Mouse (Mus musculus) forelimb bud, embryonic 11.5 days (tissue): ENCODE data around the gene Mobp.
"Not testable (repeated sequence)": the region's sequence is repeated elsewhere in the genome, so short reads cannot be mapped to it uniquely, and the experiment has no call there.

Source experiments
- DNase-seq: peaks from one replicate; pipeline ENCODE4 v3.0.0-alpha.2; 2012; ENCODE audit warnings: low read depth, low spot score

The Mobp gene

DNA sequence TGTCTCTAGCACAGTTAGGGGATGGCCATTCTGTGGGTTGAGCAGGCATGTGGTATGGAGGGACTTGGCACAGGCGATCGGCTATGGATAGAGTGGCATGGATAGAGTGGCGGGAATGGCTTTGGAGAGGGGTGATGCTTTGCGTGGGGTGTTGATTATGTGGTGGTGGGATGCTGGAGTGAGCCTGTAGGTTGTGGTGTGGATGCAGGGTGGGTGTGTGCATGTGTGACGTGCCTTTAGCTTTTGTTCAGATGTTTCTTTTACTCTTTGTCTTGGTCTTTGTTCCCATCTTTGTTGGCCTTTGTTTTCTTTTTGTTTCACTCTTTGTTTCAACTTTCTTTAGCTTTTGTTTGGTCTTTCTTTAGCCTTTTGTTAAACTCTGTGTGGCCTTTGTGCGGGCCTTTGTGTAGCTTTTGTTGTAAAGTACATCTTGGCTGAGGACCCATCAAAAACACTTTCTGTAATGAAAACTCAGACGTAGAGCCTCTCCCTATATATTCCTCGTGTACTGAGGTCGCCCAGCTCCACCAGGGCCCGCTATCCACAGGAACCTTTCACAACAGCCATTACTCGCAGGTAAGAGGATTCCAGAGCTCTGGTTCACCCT is at the start of gene Mobp:
TSS of gene Mobp (plus strand) at position 486 of the 607 bp plus-strand sequence.
- no peak for DNase-seq

DNA sequence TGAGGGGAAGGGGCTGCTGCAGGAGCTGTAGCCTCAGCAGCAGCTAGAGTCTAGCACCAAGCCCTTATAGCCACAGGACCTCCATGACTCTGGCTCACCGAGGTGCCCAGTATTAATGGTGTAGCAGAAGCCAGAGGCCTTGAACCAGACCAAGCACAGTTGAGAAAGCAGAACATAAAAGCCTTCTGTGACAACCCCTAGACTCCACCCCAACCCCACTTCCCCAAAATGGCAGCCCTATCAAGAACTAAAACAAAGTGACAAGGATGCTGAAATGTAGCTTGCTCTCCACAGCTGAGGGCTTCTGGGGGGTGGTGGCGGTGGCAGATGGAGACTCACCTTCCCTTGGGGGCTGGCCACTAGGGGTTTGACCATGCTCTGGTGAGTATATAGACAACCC is 48.3 kb upstream of the Mobp start:
- no peak for DNase-seq

DNA sequence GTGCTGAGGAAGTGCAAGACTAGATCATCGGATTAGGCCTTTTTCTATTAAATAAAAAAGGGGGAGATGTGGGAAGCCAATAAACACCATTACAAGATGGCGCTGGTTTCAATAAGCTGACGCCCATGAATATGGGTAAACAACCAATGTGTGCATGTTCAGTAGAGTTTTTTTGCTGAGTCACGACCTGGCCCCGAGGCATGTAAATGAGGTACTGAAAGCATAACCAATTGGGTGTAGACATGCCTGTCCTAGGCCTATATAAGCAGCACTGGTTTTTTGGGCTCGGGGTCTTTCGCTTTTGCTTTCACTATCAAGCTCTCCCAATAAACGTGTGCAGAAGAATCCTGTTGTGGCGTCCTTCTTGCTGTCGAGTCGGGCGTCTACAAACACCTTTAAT is 40.6 kb upstream of the Mobp start:
- DNase-seq = not testable (repeated sequence)

DNA sequence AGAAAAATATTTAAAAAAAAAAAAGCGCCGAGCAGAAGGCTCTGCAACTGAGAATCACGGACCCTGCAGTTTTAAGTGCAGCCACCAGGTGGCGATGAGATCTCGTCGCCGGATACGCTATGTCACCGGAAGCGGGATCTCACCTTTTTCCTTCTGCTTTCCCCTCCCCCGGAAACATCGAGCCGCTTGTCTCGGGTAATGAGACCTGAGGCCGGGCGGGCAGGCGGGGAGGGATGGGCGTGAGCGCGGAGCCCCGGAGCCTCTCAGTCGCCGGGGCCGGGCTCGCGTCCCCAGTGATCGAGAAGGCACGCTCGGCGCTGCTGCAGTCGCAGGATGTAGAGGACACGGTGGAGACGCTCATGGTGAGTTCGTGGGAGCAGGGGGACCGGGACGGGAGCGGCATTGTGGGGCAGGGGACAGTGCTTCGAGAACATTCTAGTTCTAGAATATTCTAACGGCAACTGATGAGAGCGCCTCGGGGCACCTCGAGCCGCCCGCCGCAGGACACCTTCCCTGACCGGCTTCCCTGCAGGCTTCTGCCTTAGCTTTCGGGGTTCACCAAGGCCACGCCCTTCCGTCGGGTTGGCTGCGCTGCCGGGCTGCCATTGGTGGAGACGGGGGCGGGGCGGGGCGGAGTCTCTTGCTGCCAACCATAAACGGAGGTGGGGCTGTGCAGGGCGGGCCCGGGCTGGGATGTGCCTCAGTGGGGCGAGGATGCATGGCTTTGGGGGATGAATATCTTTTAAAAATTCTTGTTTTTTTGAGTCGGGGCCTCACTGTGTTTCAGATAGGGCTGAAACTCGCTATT is 39.1 kb upstream of the Mobp start, which contains the start of gene Slc25a38:
TSS of gene Slc25a38 (plus strand) at position 164 of the 808 bp plus-strand sequence.
- peak; percentile 96 for DNase-seq

DNA sequence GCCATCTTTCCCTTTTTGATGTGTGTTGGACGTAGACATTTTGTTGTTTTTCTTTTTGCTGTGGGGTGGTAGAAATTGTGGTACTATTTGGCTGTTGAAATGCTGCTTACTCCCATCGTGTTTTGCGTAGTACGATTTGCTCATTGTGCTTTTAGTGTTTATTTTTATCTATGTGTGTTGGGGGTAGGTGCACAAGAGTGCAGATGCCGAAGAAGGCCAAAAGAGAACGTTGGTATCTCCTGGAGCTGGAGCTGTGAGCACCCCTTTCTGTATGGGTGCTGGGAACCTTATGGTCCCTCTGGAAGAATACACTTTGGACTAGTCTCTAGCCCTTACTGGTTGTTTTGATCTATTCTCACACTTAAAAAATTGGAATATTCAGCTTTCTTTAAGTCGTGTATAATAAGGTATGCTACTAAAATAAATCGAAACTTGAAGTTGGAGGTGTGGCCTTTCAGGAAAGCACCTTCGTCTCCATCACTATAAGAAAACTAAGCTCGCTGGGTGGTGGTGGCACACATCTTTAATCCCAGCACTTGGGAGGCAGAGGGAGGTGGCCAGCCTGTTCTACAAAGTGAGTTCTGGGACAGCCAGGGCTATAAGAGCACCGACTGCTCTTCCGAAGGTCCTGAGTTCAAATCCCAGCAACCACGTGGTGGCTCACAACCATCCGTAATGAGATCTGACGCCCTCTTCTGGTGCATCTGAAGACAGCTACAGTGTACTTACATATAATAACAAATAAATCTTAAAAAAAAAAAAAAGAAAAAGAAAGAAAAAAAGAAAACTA is 38.2 kb upstream of the Mobp start:
- DNase-seq = no peak

DNA sequence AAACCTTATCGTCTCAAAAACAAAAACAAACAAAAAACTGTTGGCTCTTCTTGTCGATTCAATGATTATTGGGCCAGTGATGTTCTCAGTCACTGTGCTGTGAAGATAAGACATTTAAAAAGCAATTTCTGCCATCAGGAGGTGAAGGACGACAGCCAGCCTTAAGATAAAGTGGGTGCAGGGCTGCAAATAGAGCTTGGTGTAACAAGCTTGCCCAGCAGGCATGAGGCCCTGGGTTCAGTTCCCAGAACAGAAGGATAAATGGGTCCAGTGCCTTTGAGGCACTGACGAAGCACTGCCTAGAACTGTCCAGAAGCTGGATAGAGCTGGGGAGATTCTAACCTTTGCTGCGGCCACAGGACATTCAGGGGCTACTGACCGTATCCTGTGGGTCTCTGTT is 37.0 kb upstream of the Mobp start:
- DNase-seq = no peak

DNA sequence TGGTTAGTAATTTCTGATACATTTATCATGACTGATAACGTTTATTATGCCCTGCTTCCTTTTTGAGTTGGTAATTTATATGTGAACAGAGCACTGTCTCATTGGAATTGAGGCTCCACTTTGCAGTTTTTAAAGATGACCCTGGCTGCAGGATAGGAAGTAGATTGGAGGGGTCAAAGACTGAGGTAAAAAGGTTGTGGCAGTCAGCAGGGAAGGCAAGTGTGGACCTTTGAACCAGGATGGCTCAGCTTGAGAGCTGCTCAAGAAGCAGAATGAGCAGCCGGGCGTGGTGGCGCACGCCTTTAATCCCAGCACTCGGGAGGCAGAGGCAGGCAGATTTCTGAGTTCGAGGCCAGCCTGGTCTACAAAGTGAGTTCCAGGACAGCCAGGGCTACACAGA is 36.1 kb upstream of the Mobp start:
- DNase-seq = no peak

DNA sequence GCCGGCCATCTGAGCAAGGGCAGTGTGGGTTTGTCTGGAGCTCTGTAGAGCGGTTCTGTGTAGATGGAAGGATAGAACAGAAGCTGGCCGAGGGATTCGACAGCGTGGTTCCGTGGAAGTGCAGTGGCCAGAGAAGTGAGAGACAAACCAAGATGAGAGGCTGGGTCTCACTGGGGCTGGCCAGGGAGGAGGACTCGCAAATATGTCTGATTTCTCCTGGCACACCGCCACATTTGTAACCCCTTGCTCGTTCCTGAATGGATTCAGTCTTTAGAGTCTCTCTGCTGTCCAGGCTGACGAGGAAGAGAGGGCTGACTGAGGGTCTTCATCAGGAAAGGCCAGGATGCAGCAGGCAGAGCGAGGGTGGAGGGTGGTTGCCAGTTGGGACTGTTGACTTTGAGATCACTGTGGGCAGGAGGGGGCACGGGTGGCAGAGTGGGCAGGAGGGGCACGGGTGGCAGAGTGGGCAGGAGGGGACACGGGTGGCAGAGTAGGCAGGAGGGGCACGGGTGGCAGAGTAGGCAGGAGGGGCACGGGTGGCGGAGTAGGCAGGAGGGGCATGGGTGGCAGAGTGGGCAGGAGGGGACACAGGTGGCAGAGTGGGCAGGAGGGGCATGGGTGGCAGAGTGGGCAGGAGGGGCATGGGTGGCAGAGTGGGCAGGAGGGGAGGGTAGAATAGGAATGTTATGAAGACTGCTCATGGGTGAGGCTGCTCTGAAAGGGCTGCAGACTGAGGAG is 35.3 kb upstream of the Mobp start:
- DNase-seq = no peak

DNA sequence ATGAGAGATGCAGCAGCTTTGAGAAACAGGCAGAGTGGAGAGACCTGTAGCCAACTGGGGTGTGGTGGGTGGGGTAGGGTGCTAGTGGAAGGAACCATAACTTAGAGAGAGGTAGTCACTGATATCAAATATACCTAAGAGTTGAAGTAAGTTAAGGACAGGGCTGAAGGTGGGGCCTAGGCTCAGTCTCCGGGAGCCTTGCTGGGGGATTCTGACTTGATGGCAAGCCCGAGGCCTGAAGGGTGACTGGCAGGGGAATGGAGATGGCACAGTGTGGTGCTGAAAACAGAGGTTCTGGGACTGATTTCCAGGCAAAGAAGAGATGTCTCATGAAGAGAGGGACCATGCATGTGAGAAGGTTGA is 34.7 kb upstream of the Mobp start:
- no peak for DNase-seq

DNA sequence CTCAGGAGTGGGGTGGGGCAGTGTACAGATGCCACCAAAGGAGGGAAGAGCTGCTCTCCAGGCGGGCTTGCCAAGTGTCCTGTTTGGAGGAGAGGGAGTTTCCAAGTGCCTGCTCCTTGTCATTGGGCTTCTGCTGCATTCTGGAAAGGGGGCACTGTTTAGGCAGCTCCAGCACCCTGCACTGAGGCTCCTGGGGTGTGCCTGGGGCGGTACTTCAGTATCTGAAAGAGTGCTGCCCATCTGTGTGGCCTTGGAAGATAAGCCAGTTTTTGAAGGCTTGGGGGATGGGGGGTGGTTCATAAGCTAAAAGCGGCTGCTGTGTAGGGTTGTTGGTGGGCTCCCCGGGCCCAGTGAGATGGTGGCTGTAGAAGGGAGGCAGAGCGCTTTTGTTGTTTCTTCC is 33.9 kb upstream of the Mobp start:
- DNase-seq = no peak

DNA sequence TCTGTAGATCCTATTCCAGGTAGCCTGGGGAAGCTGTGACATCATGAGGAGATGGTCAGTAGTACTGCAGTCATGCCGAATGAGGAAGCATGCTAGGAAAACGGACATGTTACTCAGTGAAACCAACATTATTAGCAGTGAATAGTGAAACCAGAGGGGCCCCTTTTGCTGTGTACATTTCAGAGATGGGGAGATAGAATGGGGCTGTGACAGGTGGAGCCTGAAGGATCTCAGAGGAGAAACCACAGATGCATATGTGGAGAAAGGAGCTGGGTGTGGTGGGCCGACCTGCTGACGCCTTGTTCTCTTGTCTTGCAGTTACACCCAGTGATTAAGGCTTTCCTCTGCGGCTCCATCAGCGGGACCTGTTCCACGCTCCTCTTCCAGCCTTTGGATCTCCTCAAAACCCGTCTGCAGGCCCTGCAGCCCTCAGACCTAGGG is 33.3 kb upstream of the Mobp start:
- DNase-seq = no peak

DNA sequence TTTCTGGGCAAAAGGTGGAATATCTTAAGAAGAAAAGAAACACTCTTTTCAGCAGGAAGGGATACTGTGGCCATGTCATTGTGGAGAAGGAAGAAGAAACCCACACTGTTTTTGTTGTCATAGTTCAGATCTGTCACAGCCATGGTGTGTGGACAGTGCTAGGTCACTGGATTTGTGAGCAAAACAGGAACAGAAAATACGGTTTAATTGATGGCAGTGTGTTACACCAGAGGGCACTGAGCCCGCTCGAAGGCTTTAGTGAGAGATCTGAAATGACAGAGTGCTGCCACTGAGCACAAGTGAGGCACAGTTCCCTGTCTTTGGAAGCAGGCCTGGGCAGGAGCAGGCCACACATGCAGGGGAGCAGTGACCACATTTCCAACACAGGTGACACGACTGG is 31.3 kb upstream of the Mobp start:
- DNase-seq = no peak

DNA sequence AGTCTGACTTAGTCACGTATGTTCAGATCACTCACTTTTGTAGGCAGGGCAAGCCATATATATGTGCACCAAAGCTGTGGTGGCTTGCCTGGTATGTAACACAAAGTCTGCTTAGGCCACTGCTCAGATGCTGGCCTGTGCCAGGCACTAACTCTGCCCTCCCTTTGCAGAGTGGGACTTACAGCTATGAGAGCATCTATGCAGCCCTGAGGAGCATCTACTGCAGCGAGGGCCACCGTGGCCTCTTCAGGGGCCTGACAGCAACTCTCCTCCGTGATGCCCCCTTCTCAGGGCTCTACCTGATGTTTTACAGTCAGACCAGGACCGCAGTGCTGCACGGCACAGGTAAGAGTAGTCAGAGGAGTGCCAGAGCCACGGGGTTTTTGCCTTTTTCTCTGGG is 29.0 kb upstream of the Mobp start:
- no peak for DNase-seq

DNA sequence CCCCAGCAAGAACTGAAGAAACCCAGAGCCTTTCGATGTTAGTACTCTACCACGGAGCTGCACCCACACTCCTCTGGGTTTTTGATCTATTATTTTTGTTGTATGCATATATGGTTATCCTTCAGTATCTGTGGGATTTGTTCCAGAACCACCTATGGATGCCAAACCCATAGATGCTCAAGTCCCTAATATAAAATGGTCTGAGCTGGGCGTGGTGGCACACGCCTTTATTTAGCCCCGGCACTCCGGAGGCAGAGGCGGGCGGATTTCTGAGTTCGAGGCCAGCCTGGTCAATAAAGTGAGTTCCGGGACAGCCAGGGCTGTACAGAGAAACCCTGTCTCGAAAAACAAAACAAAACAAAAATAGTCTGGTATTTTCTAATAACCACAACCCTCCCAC is 22.6 kb upstream of the Mobp start:
- no peak for DNase-seq

DNA sequence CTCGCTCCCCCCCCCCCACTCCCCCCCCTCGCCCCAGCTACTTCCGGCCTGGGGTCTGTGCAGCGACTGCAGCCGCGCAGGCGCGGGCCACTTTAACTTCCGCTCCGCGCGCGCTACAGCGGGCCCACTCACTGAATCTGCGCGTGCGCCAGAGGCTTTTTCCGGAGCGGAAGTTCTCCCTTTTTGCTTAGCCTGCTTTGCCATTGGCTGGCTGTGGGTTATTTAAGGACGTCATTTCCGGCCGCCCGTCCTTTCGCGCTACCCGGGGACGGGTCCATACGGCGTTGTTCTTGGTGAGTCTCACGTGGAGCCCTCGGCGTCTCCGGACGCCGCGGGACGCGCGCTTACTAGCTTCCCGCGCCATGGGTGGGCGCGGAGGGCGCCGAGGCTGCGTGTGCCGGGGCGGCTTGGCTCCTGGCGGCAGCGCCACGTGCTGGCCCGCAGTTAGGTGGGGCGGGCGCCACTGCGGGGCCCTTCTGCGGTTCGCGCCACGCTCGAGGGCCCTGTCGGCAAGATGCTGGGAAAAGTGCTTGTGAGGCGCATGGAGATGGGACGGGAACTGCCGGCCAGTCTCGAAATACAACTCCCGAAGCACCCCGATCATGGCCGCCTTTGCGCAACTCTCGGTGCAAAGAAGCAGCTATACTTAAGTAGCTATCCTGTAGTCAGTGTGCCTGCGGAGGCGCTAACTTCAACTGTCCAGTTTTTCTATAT is 21.8 kb upstream of the Mobp start, which contains the start of gene Rpsa:
TSS of gene Rpsa (plus strand) at position 152 of the 714 bp plus-strand sequence.
- DNase-seq = peak; percentile 99

DNA sequence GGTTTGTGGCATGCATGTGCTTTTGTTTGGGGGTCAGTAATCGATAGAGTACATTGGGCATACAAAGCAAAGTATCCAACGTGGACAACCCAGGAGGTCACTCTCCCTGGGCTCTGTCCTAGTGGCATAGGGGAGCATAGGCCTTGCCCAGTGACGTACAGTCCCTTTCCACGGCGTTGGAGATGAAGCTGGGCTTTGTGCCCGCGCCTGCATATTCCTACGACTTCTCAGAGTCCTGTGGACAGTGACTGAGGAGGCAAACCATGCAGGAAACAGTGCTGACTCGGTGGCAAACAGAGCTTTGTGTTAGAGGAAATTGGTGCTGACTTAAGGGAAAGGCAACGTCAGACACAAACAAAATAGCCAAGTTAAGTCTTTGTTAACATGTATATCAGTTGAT is 20.2 kb upstream of the Mobp start:
- DNase-seq = no peak

DNA sequence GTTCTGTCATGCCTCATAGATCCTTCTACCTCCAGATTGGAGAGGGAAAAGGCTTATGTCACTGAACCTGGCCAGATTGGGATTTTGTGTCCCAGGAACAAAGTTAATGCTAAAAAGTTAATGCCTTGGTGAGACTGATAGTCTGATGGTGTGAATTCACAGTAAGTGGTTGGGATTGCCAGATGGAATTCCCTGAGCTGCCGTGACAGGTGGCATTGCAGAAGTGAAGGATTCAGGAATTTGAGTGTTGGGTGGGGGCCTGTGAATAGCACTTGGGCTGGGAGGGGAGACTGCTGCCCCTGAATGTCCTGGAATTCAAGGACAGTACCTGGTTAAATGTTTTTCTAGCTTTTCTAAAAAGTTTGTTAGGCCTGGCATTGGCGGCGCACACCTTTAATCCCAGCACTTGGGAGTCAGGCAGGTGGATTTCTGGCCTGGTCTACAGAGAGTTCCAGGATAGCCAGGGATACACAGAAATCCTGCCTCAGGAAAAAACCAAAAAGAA is 17.7 kb upstream of the Mobp start:
- no peak for DNase-seq

DNA sequence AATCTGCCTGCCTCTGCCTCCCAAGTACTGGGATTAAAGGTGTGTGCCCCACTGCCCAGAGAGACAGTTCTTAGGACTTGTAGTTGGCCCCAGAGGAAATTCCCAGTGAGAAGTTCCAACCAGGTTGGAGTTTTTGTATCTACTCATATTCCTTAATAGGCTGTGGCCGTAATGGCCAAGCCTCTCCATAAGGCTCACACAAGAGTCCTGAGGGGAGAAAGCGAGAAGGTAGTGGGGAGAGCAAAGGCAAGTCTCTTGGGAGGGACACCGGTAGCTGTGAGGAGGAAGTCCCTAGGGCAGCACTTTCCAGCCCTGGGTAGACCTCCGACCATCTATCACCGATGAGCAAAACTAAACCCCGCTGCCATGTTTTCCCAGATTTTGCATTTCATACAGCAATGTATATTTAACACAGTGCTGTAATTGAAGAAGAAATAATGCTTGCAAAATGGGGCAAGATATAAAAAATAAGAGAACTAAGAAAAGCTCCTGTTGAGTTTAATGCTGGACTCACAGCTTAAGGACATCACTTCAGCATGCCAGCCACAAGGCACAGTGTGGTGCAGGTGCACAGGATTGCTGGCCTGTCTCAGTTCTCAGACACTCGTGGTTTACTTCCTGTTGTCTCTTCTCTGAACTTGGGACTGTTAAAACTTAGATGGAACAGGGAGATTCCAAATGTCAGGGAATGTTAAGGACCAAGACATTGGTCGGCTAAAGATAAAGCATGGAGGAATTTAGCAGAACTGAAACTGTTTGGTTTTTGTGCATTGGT is 16.3 kb upstream of the Mobp start:
- DNase-seq = no peak

DNA sequence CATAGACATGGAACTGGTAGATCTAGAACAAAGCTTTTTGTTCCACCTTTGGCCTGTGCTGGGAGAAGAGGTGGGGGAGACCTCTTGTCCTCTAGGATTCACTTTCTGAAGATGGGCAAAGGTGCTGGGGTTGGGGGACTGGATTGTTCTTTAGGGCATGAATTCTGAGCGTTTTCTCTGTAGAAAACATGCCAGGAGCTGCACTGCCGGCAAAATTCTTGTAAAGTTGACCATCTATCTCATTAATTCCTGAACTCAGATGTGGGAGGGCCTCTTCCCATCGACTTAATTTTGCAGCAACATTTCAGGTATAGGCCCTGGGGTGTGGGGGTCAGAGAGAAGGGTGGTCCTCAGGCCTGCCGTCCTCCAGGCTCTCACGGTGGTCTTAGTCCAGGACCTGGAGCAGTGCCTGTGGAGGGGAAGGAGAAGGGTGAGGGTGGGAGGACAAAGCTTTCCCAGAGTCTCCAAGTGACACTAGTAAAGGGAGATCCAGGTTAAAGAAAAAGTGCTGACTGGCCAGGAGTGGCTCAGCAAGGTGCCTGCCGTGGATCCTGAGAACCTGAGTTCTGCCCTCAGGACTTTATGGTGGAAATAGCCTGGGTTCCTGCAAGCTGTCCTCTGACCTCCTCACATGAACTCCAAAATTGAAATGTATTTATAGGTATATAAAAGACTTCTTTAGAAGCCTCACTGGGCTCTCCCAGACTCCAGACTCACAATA is 15.6 kb upstream of the Mobp start:
- DNase-seq = no peak
